Mouse (Mus musculus) MEL (cell line): Measurements from ENCODE around the gene Gm10799.

Experiments
- CTCF ChIP-seq, 3 experiments: IDR thresholded peaks in 2 of 3; conservative IDR thresholded peaks in 1 of 3; 2 replicates each; pipeline ENCODE4 v1.5.1; 2011 to 2012; ENCODE audit warnings: low read length in 3 of 3, low read depth in 2 of 3, mild to moderate bottlenecking in 2 of 3, improper control_type of control experiment in 1 of 3, inconsistent platforms in 1 of 3, mixed read lengths in 1 of 3, moderate library complexity in 1 of 3; ENCODE audit not compliant: control insufficient read depth in 1 of 3, insufficient read depth in 1 of 3, poor library complexity in 1 of 3, severe bottlenecking in 1 of 3
- EP300 ChIP-seq, 2 experiments: IDR thresholded peaks; 2 replicates each; pipeline ENCODE4 v1.6.1; 2011; ENCODE audit warnings: improper control_type of control experiment in 2 of 2, low read length in 2 of 2, low read depth in 1 of 2, mild to moderate bottlenecking in 1 of 2
- GABPA ChIP-seq: IDR thresholded peaks from 2 replicates; pipeline ENCODE4 v1.6.1; 2012; ENCODE audit warnings: low read depth, mild to moderate bottlenecking, inconsistent platforms, low read length, improper control_type of control experiment, moderate library complexity
- JUND ChIP-seq: IDR thresholded peaks from 2 replicates; pipeline ENCODE4 v1.6.1; 2011; ENCODE audit warnings: low read depth, mild to moderate bottlenecking, improper control_type of control experiment, low read length
- MAX ChIP-seq: IDR thresholded peaks from 2 replicates; pipeline ENCODE4 v1.6.1; 2011; ENCODE audit warnings: low read length, improper control_type of control experiment
- MEF2A ChIP-seq: IDR thresholded peaks from 2 replicates; pipeline ENCODE4 v1.6.1; 2014; ENCODE audit warnings: low read depth, mild to moderate bottlenecking, inconsistent platforms, low read length, improper control_type of control experiment; ENCODE audit not compliant: poor library complexity, insufficient replicate concordance, severe bottlenecking; ENCODE audit errors: extremely low read depth
- NELFE ChIP-seq: IDR thresholded peaks from 2 replicates; pipeline ENCODE4 v1.6.1; 2011; ENCODE audit warnings: low read depth, low read length, improper control_type of control experiment
- NRF1 ChIP-seq: IDR thresholded peaks from 2 replicates; pipeline ENCODE4 v1.6.1; 2014; ENCODE audit warnings: low read depth, mild to moderate bottlenecking, inconsistent platforms, low read length, improper control_type of control experiment, moderate library complexity; ENCODE audit not compliant: poor library complexity, insufficient read depth, severe bottlenecking
- POLR2A ChIP-seq, 2 experiments: IDR thresholded peaks; 2 replicates each; pipeline ENCODE4 v1.6.1; 2011 to 2012; ENCODE audit warnings: low read length in 2 of 2, mild to moderate bottlenecking in 2 of 2, control low read depth in 1 of 2, improper control_type of control experiment in 1 of 2, low read depth in 1 of 2, moderate library complexity in 1 of 2; ENCODE audit not compliant: control insufficient read depth in 1 of 2, insufficient read depth in 1 of 2, poor library complexity in 1 of 2
- POLR2AphosphoS5 ChIP-seq: IDR thresholded peaks from 2 replicates; pipeline ENCODE4 v1.6.1; 2012; ENCODE audit warnings: low read depth, borderline replicate concordance, mild to moderate bottlenecking, inconsistent platforms, low read length, moderate library complexity, mixed read lengths
- TAL1 ChIP-seq: IDR thresholded peaks from 2 replicates; pipeline ENCODE4 v1.6.1; 2012; ENCODE audit warnings: mild to moderate bottlenecking, inconsistent platforms, low read length, moderate library complexity, mixed read lengths
- TCF12 ChIP-seq: IDR thresholded peaks from 2 replicates; pipeline ENCODE4 v1.6.1; 2014; ENCODE audit warnings: low read depth, mild to moderate bottlenecking, inconsistent platforms, low read length, improper control_type of control experiment, moderate library complexity
- ZMIZ1 ChIP-seq: IDR thresholded peaks from 2 replicates; pipeline ENCODE4 v1.6.1; 2012; ENCODE audit warnings: low read depth, mild to moderate bottlenecking, inconsistent platforms, low read length, improper control_type of control experiment, moderate library complexity

DNA sequence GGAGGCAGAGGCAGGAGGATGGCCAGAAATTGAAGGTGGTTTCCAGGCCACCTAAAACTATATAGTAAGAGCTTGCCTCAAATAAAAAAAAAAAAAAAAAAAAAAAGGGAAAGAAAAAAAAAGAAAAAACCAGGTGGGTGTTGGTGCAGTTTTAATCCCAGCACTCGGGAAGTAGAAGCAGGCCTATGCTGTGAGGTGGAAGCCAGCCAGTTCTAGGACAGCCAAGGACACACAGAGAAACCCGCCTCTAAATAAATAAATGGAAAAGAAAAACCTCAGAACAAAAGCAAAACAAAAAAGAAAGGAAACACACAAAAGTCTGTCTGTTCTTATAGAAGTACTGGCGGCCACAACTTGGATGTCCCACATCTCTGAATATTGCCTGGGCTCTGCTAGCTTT is 46.5 kb upstream of the Gm10799 start:
- no peak for TF ChIP-seq POLR2AphosphoS5
- TF ChIP-seq CTCF (IDR thresholded peaks at IDR 0.05 in 2 of 3, conservative IDR thresholded peaks at IDR 0.05 in 1 of 3; ENCODE audit: control insufficient read depth in 1 of 3, insufficient read depth in 1 of 3, low read depth in 2 of 3, low read length in 3 of 3, poor library complexity in 1 of 3, severe bottlenecking in 1 of 3), result no peak
- TF ChIP-seq ZMIZ1, result no peak
- no peak for TF ChIP-seq TAL1
- no peak for TF ChIP-seq POLR2A (IDR thresholded peaks at IDR 0.05; ENCODE audit: control insufficient read depth in 1 of 2, insufficient read depth in 1 of 2, low read depth in 1 of 2, low read length in 2 of 2, poor library complexity in 1 of 2)
- TF ChIP-seq GABPA, result no peak
- TF ChIP-seq TCF12, result no peak
- TF ChIP-seq MAX, result no peak
- no peak for TF ChIP-seq MEF2A
- no peak for TF ChIP-seq JUND
- TF ChIP-seq NRF1, result no peak
- no peak for TF ChIP-seq EP300 (IDR thresholded peaks at IDR 0.05; ENCODE audit: low read depth in 1 of 2, low read length in 2 of 2)
- TF ChIP-seq NELFE, result no peak
